Mouse (Mus musculus): ENCODE data around the gene Tgtp2.
"Not testable (repeated sequence)": the region's sequence is repeated elsewhere in the genome, so short reads cannot be mapped to it uniquely, and the experiment has no call there.

- not testable (repeated sequence) for TF ChIP-seq CTCF (IDR thresholded peaks at IDR 0.05; ENCODE audit: control insufficient read depth, insufficient read depth, insufficient read length); MYOG (IDR thresholded peaks at IDR 0.05; ENCODE audit: control insufficient read depth, extremely low read depth, insufficient read length); USF1 (IDR thresholded peaks at IDR 0.05; ENCODE audit: low read depth); FOSL1 (IDR thresholded peaks at IDR 0.05; ENCODE audit: insufficient read depth, low read length, poor library complexity, severe bottlenecking)
Observed at GRCm38 (mm10) chr11:49050064-49050463, 13.9 kb downstream of the Tgtp2 start.
